Mouse (Mus musculus) erythroblast, adult 5-6 weeks (primary cell): ENCODE measurements around the gene Chst3. TPM values are rescaled to one million over a fixed set of nuclear protein-coding genes. Genes with fewer than 3 reads are reported as not detected.

Source experiments
- total RNA-seq, 2 experiments: library from RNA; stranded (forward) in 1 of 2; stranded (reverse) in 1 of 2; fragments of 150-400 nt in 1 of 2; fragments of 200-764, 138-1000 nt in 1 of 2; gene quantifications; 2 replicates each; pipeline versions ENCODE4 v1.2.3 to v1.2.4; 2015 to 2017; ENCODE audit warnings: low replicate concordance in 2 of 2

The Chst3 gene
- total RNA-seq, 2 experiments from 2014 or later = not detected

Other genes with a start within 250 kb of the Chst3 start
- gene Ascc1, start 216.5 kb downstream of the Chst3 start, total RNA-seq (2015; ENCODE audit: low replicate concordance) = 11.3 and 13.1 TPM in 2 replicates
- 9.6 and 10.0 TPM in 2 replicates for gene Ascc1, start 216.5 kb downstream of the Chst3 start, total RNA-seq (2017; ENCODE audit: low replicate concordance)
- gene Anapc16, start 216.1 kb downstream of the Chst3 start, total RNA-seq (2015; ENCODE audit: low replicate concordance) = 16.3 and 21.3 TPM in 2 replicates
- gene Anapc16, start 216.1 kb downstream of the Chst3 start, total RNA-seq (2017; ENCODE audit: low replicate concordance) = 23.4 and 27.5 TPM in 2 replicates
- not detected in 2 replicates for gene Spock2, start 113.0 kb downstream of the Chst3 start, total RNA-seq (2015; ENCODE audit: low replicate concordance)
- gene Spock2, start 113.0 kb downstream of the Chst3 start, total RNA-seq (2017; ENCODE audit: low replicate concordance) = not detected in 2 replicates
- gene Psap, start 58.4 kb upstream of the Chst3 start, total RNA-seq (2015; ENCODE audit: low replicate concordance) = 208 and 256 TPM in 2 replicates
- gene Psap, start 58.4 kb upstream of the Chst3 start, total RNA-seq (2017; ENCODE audit: low replicate concordance) = 196 and 238 TPM in 2 replicates
- gene Vsir, start 127.6 kb upstream of the Chst3 start, total RNA-seq (2015; ENCODE audit: low replicate concordance) = 78.8 and 104 TPM in 2 replicates
- gene Vsir, start 127.6 kb upstream of the Chst3 start, total RNA-seq (2017; ENCODE audit: low replicate concordance) = 77.5 and 165 TPM in 2 replicates
- not detected in 2 replicates for gene Gm17455, start 180.5 kb upstream of the Chst3 start, total RNA-seq (2015; ENCODE audit: low replicate concordance)
- not detected in 2 replicates for gene Gm17455, start 180.5 kb upstream of the Chst3 start, total RNA-seq (2017; ENCODE audit: low replicate concordance)